Mouse (Mus musculus): ENCODE results near the gene Cntn4. TPM values are rescaled to one million over a fixed set of nuclear protein-coding genes. Genes with fewer than 3 reads are reported as not detected.

The Cntn4 gene
- polyA plus RNA-seq, 1 experiment from 2014 or later = 1.0 TPM

DNA sequence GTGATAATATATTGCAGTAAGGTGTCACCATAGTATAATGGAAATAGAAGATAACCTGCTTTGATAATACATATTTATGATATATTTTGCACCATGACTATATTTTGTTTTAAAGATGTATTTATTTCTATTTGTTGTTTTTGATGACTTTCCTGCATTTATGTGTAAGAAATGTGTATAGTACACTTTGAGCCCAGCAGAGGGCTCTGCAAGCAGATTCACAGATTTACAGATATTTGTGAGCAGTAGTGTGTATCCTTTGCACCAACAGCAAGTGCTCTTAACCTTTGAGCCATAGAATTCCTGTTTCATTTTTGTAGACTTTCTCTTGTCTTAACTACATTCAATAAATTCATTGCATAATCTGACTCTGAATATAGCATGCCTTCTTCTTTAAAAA lies 10.7 kb downstream of the Cntn4 start:
- Histone ChIP-seq H3K27ac (replicated peaks; ENCODE audit: low read depth, low read length) (no peak overlapping the region), H3K4me2 (ENCODE audit: low read depth, severe bottlenecking) (no peak overlapping the region), H3K9me3 (ENCODE audit: control insufficient read depth, low read length) (no peaks in the 10 kb centered on the region), H3K9ac (ENCODE audit: low read length) (no peak overlapping the region), H3K4me3 (ENCODE audit: low read depth, low read length) (no peak overlapping the region), H3K36me3 (ENCODE audit: control insufficient read depth, insufficient read depth, low read length) (no peaks in the 10 kb centered on the region), H3K27me3 (ENCODE audit: control insufficient read depth, insufficient read depth, low read length) (no peaks in the 10 kb centered on the region), H3K4me1 (ENCODE audit: control insufficient read depth, insufficient read depth, low read length) (no peaks in the 10 kb centered on the region)
- DNase-seq (ENCODE audit: low spot score) (no peak), ATAC-seq (ENCODE audit: insufficient number of reproducible peaks, low FRiP score, low TSS enrichment, low read depth) (no peak)

GRCm38 (mm10) chr6:105742026-105742425 lies 64.6 kb downstream of the Cntn4 start:
- Histone ChIP-seq H3K4me3 (ENCODE audit: low read depth, low read length) (no peak overlapping the region), H3K4me1 (ENCODE audit: control insufficient read depth, insufficient read depth, low read length) (no peaks in the 10 kb centered on the region), H3K9me3 (ENCODE audit: control insufficient read depth, low read length) (no peaks in the 10 kb centered on the region), H3K9ac (ENCODE audit: low read length) (no peak overlapping the region), H3K36me3 (ENCODE audit: control insufficient read depth, insufficient read depth, low read length) (no peaks in the 10 kb centered on the region), H3K27ac (replicated peaks; ENCODE audit: low read depth, low read length) (no peak overlapping the region), H3K4me2 (ENCODE audit: low read depth, severe bottlenecking) (no peak overlapping the region), H3K27me3 (ENCODE audit: control insufficient read depth, insufficient read depth, low read length) (no peaks in the 10 kb centered on the region)
- 28% methylated on average over 6 of the region's 6 CpGs for WGBS
- no peak for ATAC-seq (ENCODE audit: insufficient number of reproducible peaks, low FRiP score, low TSS enrichment, low read depth)
- DNase-seq (ENCODE audit: low spot score) = peak; percentile 30

- no peak overlapping the region for H3K4me3 ChIP-seq (ENCODE audit: low read depth, low read length)
- no peaks in the 10 kb centered on the region for H3K9me3 ChIP-seq (ENCODE audit: control insufficient read depth, low read length)
- no peak overlapping the region for H3K4me2 ChIP-seq (ENCODE audit: low read depth, severe bottlenecking)
- WGBS = 75% methylated on average over 1 of the region's 1 CpGs
- no peaks in the 10 kb centered on the region for H3K4me1 ChIP-seq (ENCODE audit: control insufficient read depth, insufficient read depth, low read length)
- H3K36me3 ChIP-seq (ENCODE audit: control insufficient read depth, insufficient read depth, low read length) = no peaks in the 10 kb centered on the region
- DNase-seq (ENCODE audit: low spot score) = no peak
- no peak overlapping the region for H3K9ac ChIP-seq (ENCODE audit: low read length)
- H3K27ac ChIP-seq (replicated peaks; ENCODE audit: low read depth, low read length) = no peak overlapping the region
- no peak for ATAC-seq (ENCODE audit: insufficient number of reproducible peaks, low FRiP score, low TSS enrichment, low read depth)
- no peaks in the 10 kb centered on the region for H3K27me3 ChIP-seq (ENCODE audit: control insufficient read depth, insufficient read depth, low read length)
These were observed 103.2 kb downstream of the Cntn4 start for GRCm38 (mm10) chr6:105780616-105781015.

DNA sequence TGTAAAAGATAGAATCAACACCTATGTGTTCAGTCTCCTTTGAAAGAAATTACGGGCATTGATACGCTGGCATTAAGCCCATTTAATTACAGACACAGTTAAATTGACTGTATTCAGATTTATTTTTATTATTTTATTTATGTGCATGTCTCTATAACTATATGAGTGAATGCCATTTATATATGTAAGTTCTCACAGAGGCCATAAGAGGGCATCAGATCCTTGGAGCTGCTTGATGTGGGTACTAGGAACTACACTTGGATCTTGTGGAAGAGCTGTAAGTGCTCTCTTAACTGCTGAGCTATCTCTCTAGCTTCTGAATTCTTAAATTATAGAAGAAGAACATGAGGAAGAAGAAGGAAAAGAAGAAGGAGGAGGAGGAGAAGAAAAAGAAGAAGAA lies 111.0 kb downstream of the Cntn4 start:
- no peak overlapping the region for H3K4me3 ChIP-seq (ENCODE audit: low read depth, low read length)
- H3K4me1 ChIP-seq (ENCODE audit: control insufficient read depth, insufficient read depth, low read length) = no peaks in the 10 kb centered on the region
- no peaks in the 10 kb centered on the region for H3K9me3 ChIP-seq (ENCODE audit: control insufficient read depth, low read length)
- H3K36me3 ChIP-seq (ENCODE audit: control insufficient read depth, insufficient read depth, low read length) = no peaks in the 10 kb centered on the region
- no peaks in the 10 kb centered on the region for H3K27me3 ChIP-seq (ENCODE audit: control insufficient read depth, insufficient read depth, low read length)
- H3K4me2 ChIP-seq (ENCODE audit: low read depth, severe bottlenecking) = no peak overlapping the region
- 97% methylated on average over 2 of the region's 2 CpGs for WGBS
- ATAC-seq (ENCODE audit: insufficient number of reproducible peaks, low FRiP score, low TSS enrichment, low read depth) (no peak), DNase-seq (ENCODE audit: low spot score) (no peak)
- no peak overlapping the region for H3K9ac ChIP-seq (ENCODE audit: low read length)
- no peak overlapping the region for H3K27ac ChIP-seq (replicated peaks; ENCODE audit: low read depth, low read length)

DNA sequence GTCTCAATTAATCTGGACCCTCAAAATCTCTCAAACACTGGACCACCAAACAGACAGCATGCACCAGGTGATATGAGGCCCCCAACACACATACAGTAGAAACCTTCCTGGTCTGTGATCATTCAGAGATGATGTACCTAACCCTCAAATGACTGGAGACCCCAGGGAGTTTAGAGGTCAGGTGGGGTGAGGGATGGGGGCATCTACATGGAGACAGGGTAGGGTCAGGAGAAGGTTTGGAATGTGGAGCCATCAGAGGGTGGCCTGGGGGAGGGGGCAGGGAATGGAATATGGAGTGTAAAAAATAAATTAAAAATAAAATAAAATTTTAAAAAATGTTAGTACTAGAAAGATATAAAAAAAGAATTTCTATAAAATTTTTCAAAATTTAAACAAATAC lies 157.6 kb downstream of the Cntn4 start:
- no peaks in the 10 kb centered on the region for H3K27me3 ChIP-seq (ENCODE audit: control insufficient read depth, insufficient read depth, low read length)
- H3K36me3 ChIP-seq (ENCODE audit: control insufficient read depth, insufficient read depth, low read length) = no peaks in the 10 kb centered on the region
- no peaks in the 10 kb centered on the region for H3K9me3 ChIP-seq (ENCODE audit: control insufficient read depth, low read length)
- ATAC-seq (ENCODE audit: insufficient number of reproducible peaks, low FRiP score, low TSS enrichment, low read depth) (no peak), DNase-seq (ENCODE audit: low spot score) (no peak)
- no peaks in the 10 kb centered on the region for H3K4me1 ChIP-seq (ENCODE audit: control insufficient read depth, insufficient read depth, low read length)
- no peak overlapping the region for H3K27ac ChIP-seq (replicated peaks; ENCODE audit: low read depth, low read length)
- H3K4me3 ChIP-seq (ENCODE audit: low read depth, low read length) = no peak overlapping the region
- H3K9ac ChIP-seq (ENCODE audit: low read length) = no peak overlapping the region
- H3K4me2 ChIP-seq (ENCODE audit: low read depth, severe bottlenecking) = no peak overlapping the region

GRCm38 (mm10) chr6:105847296-105847695 lies 169.8 kb downstream of the Cntn4 start:
- Histone ChIP-seq H3K4me3 (ENCODE audit: low read depth, low read length) (no peak overlapping the region), H3K4me1 (ENCODE audit: control insufficient read depth, insufficient read depth, low read length) (no peaks in the 10 kb centered on the region), H3K4me2 (ENCODE audit: low read depth, severe bottlenecking) (no peak overlapping the region), H3K9ac (ENCODE audit: low read length) (no peak overlapping the region), H3K36me3 (ENCODE audit: control insufficient read depth, insufficient read depth, low read length) (no peaks in the 10 kb centered on the region), H3K9me3 (ENCODE audit: control insufficient read depth, low read length) (no peaks in the 10 kb centered on the region), H3K27me3 (ENCODE audit: control insufficient read depth, insufficient read depth, low read length) (no peaks in the 10 kb centered on the region), H3K27ac (replicated peaks; ENCODE audit: low read depth, low read length) (no peak overlapping the region)
- WGBS = 69% methylated on average over 1 of the region's 1 CpGs
- ATAC-seq (ENCODE audit: insufficient number of reproducible peaks, low FRiP score, low TSS enrichment, low read depth) (no peak), DNase-seq (ENCODE audit: low spot score) (no peak)

DNA sequence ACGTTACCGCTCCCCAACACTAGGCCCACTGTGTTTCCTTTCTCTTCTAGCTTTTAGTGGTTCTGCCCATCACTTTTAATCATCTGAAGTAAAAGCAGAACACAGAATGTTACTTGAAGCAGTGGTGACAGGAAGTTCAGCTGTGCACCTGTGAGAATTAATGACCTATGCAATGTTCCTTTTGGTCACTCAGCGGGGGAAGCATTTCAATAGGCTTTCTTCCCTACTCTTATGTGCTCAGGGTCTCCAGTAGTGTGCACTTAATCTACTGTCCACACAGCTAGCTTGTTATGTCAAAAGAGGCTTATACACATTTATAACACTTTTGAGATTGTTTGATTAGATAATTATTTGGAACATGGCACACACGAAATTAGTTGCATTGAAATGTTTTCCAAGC lies 215.4 kb downstream of the Cntn4 start:
- no peak overlapping the region for H3K27ac ChIP-seq (replicated peaks; ENCODE audit: low read depth, low read length)
- no peak overlapping the region for H3K4me2 ChIP-seq (ENCODE audit: low read depth, severe bottlenecking)
- H3K27me3 ChIP-seq (ENCODE audit: control insufficient read depth, insufficient read depth, low read length) = no peaks in the 10 kb centered on the region
- 46% methylated on average over 4 of the region's 4 CpGs for WGBS
- no peak overlapping the region for H3K9ac ChIP-seq (ENCODE audit: low read length)
- H3K9me3 ChIP-seq (ENCODE audit: control insufficient read depth, low read length) = no peaks in the 10 kb centered on the region
- H3K36me3 ChIP-seq (ENCODE audit: control insufficient read depth, insufficient read depth, low read length) = no peaks in the 10 kb centered on the region
- no peaks in the 10 kb centered on the region; the same call in 1 of the 2 replicates for H3K4me1 ChIP-seq (ENCODE audit: control insufficient read depth, insufficient read depth, low read length)
- H3K4me3 ChIP-seq (ENCODE audit: low read depth, low read length) = no peak overlapping the region
- DNase-seq (ENCODE audit: low spot score) = peak; percentile 25
- ATAC-seq (ENCODE audit: insufficient number of reproducible peaks, low FRiP score, low TSS enrichment, low read depth) = peak; percentile 39; the same call in 1 of the 2 replicates

DNA sequence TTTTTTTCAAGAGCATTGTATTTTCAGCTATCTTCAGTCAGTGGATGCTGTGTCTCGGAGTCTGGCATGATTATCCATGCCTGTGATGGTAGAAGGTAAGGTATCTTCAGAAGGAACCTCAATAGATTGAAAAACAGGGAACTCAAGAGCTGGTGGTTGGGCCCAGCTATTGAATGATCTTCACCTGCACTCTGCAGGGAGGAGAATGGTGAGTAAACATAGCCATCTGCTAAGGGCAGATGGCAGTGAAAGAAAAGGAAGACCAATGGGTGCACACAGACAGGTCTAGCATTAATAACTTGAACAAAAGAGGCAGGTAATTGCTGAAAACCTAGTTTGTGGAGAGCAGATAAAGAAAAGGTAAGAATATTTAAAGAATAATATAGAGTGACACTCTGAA lies 261.0 kb downstream of the Cntn4 start:
- H3K4me2 ChIP-seq (ENCODE audit: low read depth, severe bottlenecking) = no peak overlapping the region
- H3K4me3 ChIP-seq (ENCODE audit: low read depth, low read length) = no peak overlapping the region
- H3K4me1 ChIP-seq (ENCODE audit: control insufficient read depth, insufficient read depth, low read length) = no peaks in the 10 kb centered on the region
- no peaks in the 10 kb centered on the region for H3K9me3 ChIP-seq (ENCODE audit: control insufficient read depth, low read length)
- 87% methylated on average over 1 of the region's 1 CpGs for WGBS
- no peak for DNase-seq (ENCODE audit: low spot score)
- H3K36me3 ChIP-seq (ENCODE audit: control insufficient read depth, insufficient read depth, low read length) = no peaks in the 10 kb centered on the region
- no peak overlapping the region for H3K9ac ChIP-seq (ENCODE audit: low read length)
- no peaks in the 10 kb centered on the region for H3K27me3 ChIP-seq (ENCODE audit: control insufficient read depth, insufficient read depth, low read length)
- no peak overlapping the region for H3K27ac ChIP-seq (replicated peaks; ENCODE audit: low read depth, low read length)
- ATAC-seq (ENCODE audit: insufficient number of reproducible peaks, low FRiP score, low TSS enrichment, low read depth) = no peak

GRCm38 (mm10) chr6:105939303-105939702 lies 261.8 kb downstream of the Cntn4 start:
- H3K27me3 ChIP-seq (ENCODE audit: control insufficient read depth, insufficient read depth, low read length) = no peaks in the 10 kb centered on the region
- ATAC-seq (ENCODE audit: insufficient number of reproducible peaks, low FRiP score, low TSS enrichment, low read depth) (no peak), DNase-seq (ENCODE audit: low spot score) (no peak)
- no peaks in the 10 kb centered on the region for H3K36me3 ChIP-seq (ENCODE audit: control insufficient read depth, insufficient read depth, low read length)
- no peak overlapping the region for H3K9ac ChIP-seq (ENCODE audit: low read length)
- H3K4me2 ChIP-seq (ENCODE audit: low read depth, severe bottlenecking) = no peak overlapping the region
- H3K9me3 ChIP-seq (ENCODE audit: control insufficient read depth, low read length) = no peaks in the 10 kb centered on the region
- WGBS = 80% methylated on average over 2 of the region's 2 CpGs
- no peaks in the 10 kb centered on the region for H3K4me1 ChIP-seq (ENCODE audit: control insufficient read depth, insufficient read depth, low read length)
- H3K27ac ChIP-seq (replicated peaks; ENCODE audit: low read depth, low read length) = no peak overlapping the region
- no peak overlapping the region for H3K4me3 ChIP-seq (ENCODE audit: low read depth, low read length)
